10 mouse cellular contexts compared by ENCODE assay signal in the genomic region with DNA sequence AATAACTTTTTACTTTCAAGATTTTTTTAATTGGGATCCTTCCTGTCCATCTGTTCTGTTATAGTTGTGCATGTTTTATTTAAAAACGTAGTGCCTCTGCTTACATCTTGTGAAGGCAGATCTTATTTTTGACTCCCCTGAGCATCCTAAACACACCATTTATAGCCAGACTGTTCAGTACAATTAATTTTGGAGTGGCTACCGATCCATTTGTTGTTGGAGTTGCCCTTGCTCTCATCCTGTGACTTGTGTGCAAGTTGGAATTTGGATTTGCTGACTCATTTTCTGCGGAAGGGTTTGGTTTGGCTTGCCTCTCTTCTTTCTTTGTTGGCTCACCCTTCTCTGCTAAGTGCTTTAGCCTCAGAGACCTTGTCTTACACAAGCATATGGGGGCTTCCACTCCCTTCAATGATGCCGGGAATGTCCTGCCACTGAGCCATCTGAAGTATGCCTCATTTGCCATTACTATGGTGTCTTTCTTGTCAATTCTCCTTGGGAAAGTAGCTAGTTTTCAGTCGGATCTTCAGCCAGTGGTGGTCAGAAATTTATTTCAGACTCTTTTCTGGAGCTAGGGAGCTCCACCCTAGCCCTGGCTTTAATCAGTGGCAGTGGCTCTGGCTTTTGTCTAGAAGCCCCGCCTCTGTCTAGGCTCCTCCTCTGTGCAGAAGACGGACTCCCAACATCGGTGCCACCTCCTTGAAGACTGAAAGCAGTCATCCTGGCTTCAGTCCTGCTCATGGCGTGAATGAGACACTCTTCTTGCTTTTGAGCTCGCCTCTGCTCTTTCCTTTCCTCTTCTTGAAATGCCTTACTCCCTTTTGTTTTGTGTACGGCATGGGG.
A peak's percentile ranks its signal among the peaks of the same experiment; 100 is the strongest.
DNase-seq lines count a peak whose midpoint lies in the region; ATAC-seq and TF ChIP-seq lines count a peak whose summit lies in the region.
"Had no signal": no experiment of that assay in that cellular context is flagged by ENCODE, and none has a peak within 500 bp of the region (broad histone marks: within the 10 kb centered on the region; RNA-seq: fewer than 3 reads in every experiment).

No protein-coding gene starts in this region.

- peak overlapping the region; percentile 74 for H3K27ac ChIP-seq in left cerebral cortex, adult 2 months
- H3K27ac ChIP-seq in cortical plate, adult 2 months (ENCODE audit: insufficient read depth, low read length) = peak overlapping the region; percentile 91
- H3K27ac ChIP-seq in heart, embryonic 12.5 days (ENCODE audit: poor library complexity, severe bottlenecking) = peak overlapping the region; percentile 74
- H3K27ac ChIP-seq: liver, embryonic 15.5 days had no signal

- peak overlapping the region; percentile 24; the same call in 1 of the 2 replicates for H3K4me2 ChIP-seq in heart, embryonic 12.5 days
- H3K4me2 ChIP-seq: liver, embryonic 15.5 days had no signal

- no peak for TF ChIP-seq POLR2A in cortical plate, adult 2 months (IDR thresholded peaks at IDR 0.05; ENCODE audit: extremely low read depth, insufficient read depth, low read length)

- H3K9ac ChIP-seq in heart, embryonic 12.5 days = 0 out of 2 replicates have a peak overlapping the region, but pooled peaks have one; percentile 24
- H3K9ac ChIP-seq: liver, embryonic 15.5 days had no signal

- intact Hi-C loops in left cerebral cortex, adult 2 months (cut with DNase I) = loop anchor here (2.0 kb wide), 2 partner anchors 76 to 122 kb away; a partner anchor contains a TSS
- intact Hi-C loops in left cerebral cortex, postnatal 14 days (cut with DNase I) = no loop called here

- H3K9me3 ChIP-seq in heart, embryonic 12.5 days (replicated peaks) = no peaks in the 10 kb centered on the region
- H3K9me3 ChIP-seq: liver, embryonic 15.5 days had no signal

- ATAC-seq in heart, embryonic 12.5 days (ENCODE audit: insufficient number of reproducible peaks, low FRiP score) = peak; percentile 48; the same call in 1 of the 2 replicates

- peaks cover 7% of the 10 kb centered on the region for H3K4me1 ChIP-seq in cortical plate, adult 2 months (ENCODE audit: control insufficient read depth, insufficient read depth, low read length)
- H3K4me1 ChIP-seq in heart, embryonic 12.5 days (replicated peaks) = peaks cover 17% of the 10 kb centered on the region
- H3K4me1 ChIP-seq: liver, embryonic 15.5 days had no signal

- no peak for DNase-seq in left cerebral cortex, adult 2 months (ENCODE audit: extremely low spot score in 1 of 2, low spot score in 2 of 2)
- no peak for DNase-seq in left cerebral cortex, postnatal 14 days (ENCODE audit: low spot score in 2 of 2)
- peak; percentile 39 for DNase-seq in skeletal muscle tissue, adult 2 months (ENCODE audit: low read depth, low spot score)
- DNase-seq in testis, postnatal 14 days (ENCODE audit: low spot score) = no peak
- DNase-seq in layer of hippocampus, postnatal 10 days (ENCODE audit: low spot score in 2 of 2) = no peak
- DNase-seq in spleen, postnatal 4 days (ENCODE audit: low spot score in 2 of 2) = no peak
- DNase-seq: thymus, adult 2 months had no signal

- no peak overlapping the region for H3K4me3 ChIP-seq in left cerebral cortex, adult 2 months
- H3K4me3 ChIP-seq in cortical plate, adult 2 months (ENCODE audit: insufficient read depth, low read length) = no peak overlapping the region
- H3K4me3 ChIP-seq in heart, embryonic 12.5 days = no peak overlapping the region
- H3K4me3 ChIP-seq: liver, embryonic 15.5 days had no signal

- no peak for TF ChIP-seq CTCF in left cerebral cortex, adult 2 months (IDR thresholded peaks at IDR 0.05)
- no peak for TF ChIP-seq CTCF in cortical plate, adult 2 months (IDR thresholded peaks at IDR 0.05; ENCODE audit: extremely low read depth, insufficient read depth, low read length)

- no peaks in the 10 kb centered on the region for H3K36me3 ChIP-seq in heart, embryonic 12.5 days
- H3K36me3 ChIP-seq: liver, embryonic 15.5 days had no signal

- 46% methylated on average over 11 of the region's 11 CpGs for WGBS in heart, embryonic 12.5 days

- no peaks in the 10 kb centered on the region for H3K27me3 ChIP-seq in heart, embryonic 12.5 days (replicated peaks)
- H3K27me3 ChIP-seq: liver, embryonic 15.5 days had no signal
